Mouse (Mus musculus): ENCODE measurements at regions not wholly inside any gene's neighbourhood (a gene's known extent, or its start where the extent isn't known, plus 50 kb on each side); places are given as distances from the start of the nearest gene placed in this dataset.

DNA sequence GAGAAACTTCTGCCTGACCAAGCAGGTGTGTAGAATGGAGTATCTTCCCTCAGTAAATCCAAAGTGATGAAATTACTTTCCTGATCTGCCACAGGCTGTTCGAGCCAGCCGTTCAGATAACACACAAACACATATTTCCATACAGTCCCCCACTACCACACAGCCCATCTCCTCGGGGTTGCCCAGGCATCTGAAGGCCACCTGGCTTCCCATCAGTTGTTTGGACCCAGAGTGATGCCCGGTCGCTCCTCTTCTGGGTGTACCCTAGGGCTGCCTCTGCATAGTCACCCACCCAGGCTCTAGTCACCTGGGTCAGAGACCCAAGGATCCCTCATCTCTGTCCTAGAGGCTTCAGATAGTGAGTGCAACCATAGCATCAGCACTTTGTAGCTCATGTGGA lies 107.9 kb downstream of the CK137956 start:
- ATAC-seq (ENCODE audit: insufficient number of reproducible peaks, insufficient read depth, low FRiP score, low read depth) = no peak
- H3K9me3 ChIP-seq (ENCODE audit: control insufficient read depth, low read length) = no peaks in the 10 kb centered on the region
- H3K9ac ChIP-seq (ENCODE audit: low read length) = no peak overlapping the region
- H3K4me2 ChIP-seq (ENCODE audit: low read length) = no peak overlapping the region
- no peak overlapping the region for H3K4me3 ChIP-seq (ENCODE audit: control insufficient read depth in 1 of 2, insufficient read depth in 1 of 2, low read depth in 1 of 2, low read length in 2 of 2)
- no peak overlapping the region for H3K27ac ChIP-seq (replicated peaks in 1 of 2; ENCODE audit: control insufficient read depth in 1 of 2, insufficient read depth in 1 of 2, low read depth in 2 of 2, low read length in 2 of 2)
- H3K36me3 ChIP-seq (ENCODE audit: control insufficient read depth, insufficient read depth, low read length) = no peaks in the 10 kb centered on the region
- no peaks in the 10 kb centered on the region for H3K27me3 ChIP-seq (ENCODE audit: control insufficient read depth, insufficient read depth, low read length)
- H3K4me1 ChIP-seq (ENCODE audit: control insufficient read depth in 2 of 2, insufficient read depth in 2 of 2, low read length in 2 of 2) = peaks cover 0 to 2% of the 10 kb centered on the region in 2 experiments; a peak in 1 of 4 replicates
- 84% methylated on average over 5 of the region's 5 CpGs for WGBS

DNA sequence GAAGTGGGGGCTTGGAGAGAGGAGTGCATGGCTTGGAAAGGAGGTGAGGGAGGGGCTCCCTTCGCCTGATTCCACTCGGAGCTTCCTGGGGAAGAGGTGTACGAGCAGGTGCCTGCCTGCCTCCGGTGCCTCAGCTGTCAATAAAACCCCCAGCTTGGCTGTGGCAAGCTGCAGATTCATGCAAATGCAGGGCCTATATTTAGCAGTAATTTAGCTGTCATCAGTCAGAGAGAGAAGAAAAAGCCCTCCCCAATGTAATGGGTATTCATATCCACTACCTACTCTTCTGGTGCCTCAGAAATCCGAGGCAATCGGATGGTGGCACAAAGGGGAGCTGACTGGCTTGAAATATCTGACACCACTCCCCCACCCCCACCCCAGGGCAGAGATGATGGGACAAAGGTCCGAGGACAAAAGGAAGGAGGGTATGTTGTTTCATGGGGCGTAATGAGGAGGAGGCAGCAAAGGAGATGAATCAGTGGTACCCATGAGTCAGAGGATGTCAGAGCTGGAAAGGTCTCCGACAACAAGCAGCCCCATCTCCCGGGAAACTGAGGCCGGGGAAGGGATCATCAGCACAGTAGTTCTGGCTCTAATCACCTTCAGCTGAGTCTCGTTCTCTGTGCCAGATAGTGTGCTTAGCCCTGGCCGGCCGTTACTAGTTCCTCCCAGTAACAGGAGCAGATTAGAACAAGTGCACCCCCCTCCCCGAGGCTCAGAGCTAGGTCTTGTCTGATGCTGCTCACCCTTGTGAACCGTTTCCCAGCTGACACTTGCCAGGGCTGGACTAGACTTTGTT lies 109.2 kb downstream of the CK137956 start:
- no peak for ATAC-seq (ENCODE audit: insufficient number of reproducible peaks, insufficient read depth, low FRiP score, low read depth)
- Histone ChIP-seq H3K27me3 (ENCODE audit: control insufficient read depth, insufficient read depth, low read length) (no peaks in the 10 kb centered on the region), H3K36me3 (ENCODE audit: control insufficient read depth, insufficient read depth, low read length) (no peaks in the 10 kb centered on the region), H3K9me3 (ENCODE audit: control insufficient read depth, low read length) (no peaks in the 10 kb centered on the region), H3K9ac (ENCODE audit: low read length) (no peak overlapping the region), H3K4me3 (ENCODE audit: control insufficient read depth in 1 of 2, insufficient read depth in 1 of 2, low read depth in 1 of 2, low read length in 2 of 2) (no peak overlapping the region), H3K27ac (replicated peaks in 1 of 2; ENCODE audit: control insufficient read depth in 1 of 2, insufficient read depth in 1 of 2, low read depth in 2 of 2, low read length in 2 of 2) (no peak overlapping the region), H3K4me1 (ENCODE audit: control insufficient read depth in 2 of 2, insufficient read depth in 2 of 2, low read length in 2 of 2) (peaks cover 0 to 2% of the 10 kb centered on the region in 2 experiments; a peak in 1 of 4 replicates), H3K4me2 (ENCODE audit: low read length) (no peak overlapping the region)
- 45% methylated on average over 16 of the region's 16 CpGs for WGBS

DNA sequence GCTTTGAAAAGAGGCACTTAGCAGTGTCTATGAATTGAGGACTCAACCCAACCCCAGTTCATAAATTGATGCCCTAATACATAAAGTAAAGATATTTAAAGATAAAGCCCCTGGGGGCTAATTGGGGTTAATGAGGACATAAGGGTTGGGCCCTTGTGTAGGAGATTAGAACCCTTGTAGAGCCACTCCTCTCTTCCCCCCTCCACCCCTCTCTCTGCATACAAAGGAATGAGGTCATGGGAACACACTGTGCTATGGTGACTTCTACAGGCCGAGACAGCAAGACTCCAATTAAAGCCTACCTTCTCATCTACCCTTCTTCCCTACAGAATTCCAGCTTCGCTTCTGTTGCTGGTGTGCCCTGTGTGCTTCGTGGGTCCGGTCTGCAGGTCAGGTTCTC lies 110.5 kb downstream of the CK137956 start:
- Histone ChIP-seq H3K27me3 (ENCODE audit: control insufficient read depth, insufficient read depth, low read length) (no peaks in the 10 kb centered on the region), H3K4me2 (ENCODE audit: low read length) (no peak overlapping the region), H3K9ac (ENCODE audit: low read length) (no peak overlapping the region), H3K27ac (replicated peaks in 1 of 2; ENCODE audit: control insufficient read depth in 1 of 2, insufficient read depth in 1 of 2, low read depth in 2 of 2, low read length in 2 of 2) (no peak overlapping the region), H3K36me3 (ENCODE audit: control insufficient read depth, insufficient read depth, low read length) (no peaks in the 10 kb centered on the region), H3K4me3 (ENCODE audit: control insufficient read depth in 1 of 2, insufficient read depth in 1 of 2, low read depth in 1 of 2, low read length in 2 of 2) (no peak overlapping the region), H3K4me1 (ENCODE audit: control insufficient read depth in 2 of 2, insufficient read depth in 2 of 2, low read length in 2 of 2) (peaks cover 0 to 2% of the 10 kb centered on the region in 2 experiments; a peak in 1 of 4 replicates), H3K9me3 (ENCODE audit: control insufficient read depth, low read length) (no peaks in the 10 kb centered on the region)
- no peak for ATAC-seq (ENCODE audit: insufficient number of reproducible peaks, insufficient read depth, low FRiP score, low read depth)
- WGBS = 80% methylated on average over 4 of the region's 4 CpGs

DNA sequence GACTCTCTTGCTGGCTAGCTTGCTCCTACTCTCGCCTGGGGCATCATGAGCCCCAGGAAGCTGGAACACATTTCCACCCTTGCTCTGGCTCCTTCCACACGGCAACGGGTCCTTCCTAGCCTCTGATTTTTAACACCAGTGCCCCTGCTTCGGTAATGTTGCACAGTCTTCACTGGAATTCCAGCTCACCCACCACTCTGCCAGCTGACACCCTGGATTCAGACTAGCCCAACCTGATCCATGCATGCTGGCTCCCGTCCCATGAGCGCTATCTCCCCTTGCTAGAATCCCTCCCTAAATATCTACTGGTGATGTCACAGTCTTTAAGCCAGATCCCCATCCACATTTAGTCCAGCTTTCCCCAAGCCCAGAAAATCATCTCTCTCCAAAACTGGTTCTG lies 111.2 kb downstream of the CK137956 start:
- no peak for ATAC-seq (ENCODE audit: insufficient number of reproducible peaks, insufficient read depth, low FRiP score, low read depth)
- Histone ChIP-seq H3K9ac (ENCODE audit: low read length) (no peak overlapping the region), H3K9me3 (ENCODE audit: control insufficient read depth, low read length) (no peaks in the 10 kb centered on the region), H3K4me2 (ENCODE audit: low read length) (no peak overlapping the region), H3K36me3 (ENCODE audit: control insufficient read depth, insufficient read depth, low read length) (no peaks in the 10 kb centered on the region), H3K27me3 (ENCODE audit: control insufficient read depth, insufficient read depth, low read length) (no peaks in the 10 kb centered on the region), H3K27ac (replicated peaks in 1 of 2; ENCODE audit: control insufficient read depth in 1 of 2, insufficient read depth in 1 of 2, low read depth in 2 of 2, low read length in 2 of 2) (no peak overlapping the region), H3K4me3 (ENCODE audit: control insufficient read depth in 1 of 2, insufficient read depth in 1 of 2, low read depth in 1 of 2, low read length in 2 of 2) (no peak overlapping the region), H3K4me1 (ENCODE audit: control insufficient read depth in 2 of 2, insufficient read depth in 2 of 2, low read length in 2 of 2) (peaks cover 0 to 2% of the 10 kb centered on the region in 2 experiments; a peak in 1 of 4 replicates)
- WGBS = 76% methylated on average over 6 of the region's 6 CpGs

DNA sequence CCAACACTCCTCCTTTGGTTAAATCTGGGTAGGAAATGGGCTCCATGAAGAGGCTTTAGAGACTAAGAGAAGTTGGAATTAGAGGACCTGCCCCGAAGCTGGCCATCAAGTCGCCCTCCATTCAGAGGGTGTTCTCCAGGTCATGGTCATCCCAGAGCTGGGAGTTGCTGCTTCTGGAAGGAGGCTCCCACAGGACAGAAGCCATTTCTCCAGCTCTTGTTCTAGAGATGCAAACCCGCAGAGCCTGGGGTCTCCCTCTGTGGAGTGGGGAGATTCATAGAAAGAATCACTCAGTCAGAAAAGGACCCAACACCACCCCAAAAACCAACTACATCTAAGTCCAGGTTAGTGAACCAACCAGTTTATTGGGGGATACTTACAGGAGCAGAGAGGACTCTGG lies 112.2 kb downstream of the CK137956 start:
- no peak overlapping the region for H3K4me2 ChIP-seq (ENCODE audit: low read length)
- WGBS = 87% methylated on average over 3 of the region's 3 CpGs
- H3K9ac ChIP-seq (ENCODE audit: low read length) = no peak overlapping the region
- H3K27me3 ChIP-seq (ENCODE audit: control insufficient read depth, insufficient read depth, low read length) = no peaks in the 10 kb centered on the region
- no peak overlapping the region for H3K27ac ChIP-seq (replicated peaks in 1 of 2; ENCODE audit: control insufficient read depth in 1 of 2, insufficient read depth in 1 of 2, low read depth in 2 of 2, low read length in 2 of 2)
- H3K4me3 ChIP-seq (ENCODE audit: control insufficient read depth in 1 of 2, insufficient read depth in 1 of 2, low read depth in 1 of 2, low read length in 2 of 2) = no peak overlapping the region
- no peaks in the 10 kb centered on the region for H3K9me3 ChIP-seq (ENCODE audit: control insufficient read depth, low read length)
- no peak for ATAC-seq (ENCODE audit: insufficient number of reproducible peaks, insufficient read depth, low FRiP score, low read depth)
- H3K36me3 ChIP-seq (ENCODE audit: control insufficient read depth, insufficient read depth, low read length) = no peaks in the 10 kb centered on the region
- peaks cover 0 to 2% of the 10 kb centered on the region in 2 experiments; a peak in 1 of 4 replicates for H3K4me1 ChIP-seq (ENCODE audit: control insufficient read depth in 2 of 2, insufficient read depth in 2 of 2, low read length in 2 of 2)

DNA sequence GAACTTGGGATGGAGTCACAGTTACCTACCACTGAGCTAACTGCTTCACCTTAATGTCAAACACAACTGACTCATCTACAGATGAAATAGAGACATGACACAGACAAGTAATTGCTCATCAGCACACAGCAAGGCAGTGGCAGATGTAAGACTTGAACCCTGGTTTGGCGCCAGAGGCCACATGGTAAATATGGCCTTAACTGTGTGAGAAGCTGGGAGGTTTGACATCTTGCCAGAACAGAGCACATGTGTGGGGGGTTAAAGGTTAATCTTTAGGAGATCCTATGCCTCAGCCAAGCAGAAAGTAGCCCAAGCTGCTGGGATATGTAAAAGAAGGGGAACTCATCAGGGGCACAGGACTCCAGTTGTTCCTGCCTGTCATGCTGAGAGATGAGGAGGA lies 114.9 kb downstream of the CK137956 start:
- Histone ChIP-seq H3K27ac (replicated peaks in 1 of 2; ENCODE audit: control insufficient read depth in 1 of 2, insufficient read depth in 1 of 2, low read depth in 2 of 2, low read length in 2 of 2) (no peak overlapping the region), H3K9ac (ENCODE audit: low read length) (no peak overlapping the region), H3K36me3 (ENCODE audit: control insufficient read depth, insufficient read depth, low read length) (no peaks in the 10 kb centered on the region), H3K4me2 (ENCODE audit: low read length) (no peak overlapping the region), H3K9me3 (ENCODE audit: control insufficient read depth, low read length) (0 out of 2 replicates have a peak, but pooled peaks cover 3% of the 10 kb centered on the region), H3K27me3 (ENCODE audit: control insufficient read depth, insufficient read depth, low read length) (no peaks in the 10 kb centered on the region), H3K4me1 (ENCODE audit: control insufficient read depth in 2 of 2, insufficient read depth in 2 of 2, low read length in 2 of 2) (no peaks in the 10 kb centered on the region), H3K4me3 (ENCODE audit: control insufficient read depth in 1 of 2, insufficient read depth in 1 of 2, low read depth in 1 of 2, low read length in 2 of 2) (no peak overlapping the region)
- no peak for ATAC-seq (ENCODE audit: insufficient number of reproducible peaks, insufficient read depth, low FRiP score, low read depth)
- 85% methylated on average over 1 of the region's 1 CpGs for WGBS

DNA sequence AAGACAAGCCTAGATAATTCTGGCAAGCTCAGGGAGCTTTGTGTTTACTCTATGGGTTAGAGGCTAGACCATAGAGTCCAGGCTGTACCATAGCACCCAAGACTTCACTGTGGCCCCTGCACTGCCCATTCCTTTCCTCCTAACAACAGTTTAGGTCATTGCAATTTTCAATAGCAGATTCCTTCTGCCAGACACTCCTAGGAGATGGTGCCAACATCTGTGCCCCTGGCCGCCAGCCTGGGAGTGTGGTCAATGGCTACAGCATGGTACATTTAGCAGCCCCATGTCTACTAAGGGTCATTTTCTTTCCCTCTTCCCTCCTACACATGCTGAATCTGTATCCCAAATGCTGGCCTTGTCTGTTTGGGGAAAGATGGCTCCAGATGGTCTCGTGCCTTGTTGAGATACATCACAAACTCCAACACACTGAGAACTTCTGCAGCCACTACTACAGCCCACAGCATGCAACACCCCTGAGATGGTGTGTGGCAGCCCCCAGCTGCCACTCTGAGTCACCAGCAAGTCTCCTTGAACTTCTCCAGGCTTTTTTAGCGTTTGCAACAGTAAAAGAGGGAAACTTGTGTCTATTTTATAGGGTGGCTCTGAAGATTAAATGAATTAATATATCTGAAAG lies 115.9 kb downstream of the CK137956 start:
- Histone ChIP-seq H3K4me1 (ENCODE audit: control insufficient read depth in 2 of 2, insufficient read depth in 2 of 2, low read length in 2 of 2) (no peaks in the 10 kb centered on the region), H3K36me3 (ENCODE audit: control insufficient read depth, insufficient read depth, low read length) (no peaks in the 10 kb centered on the region)
- 73% methylated on average over 3 of the region's 3 CpGs for WGBS

More for the DNA sequence above, 115.9 kb downstream of the CK137956 start:
- H3K9ac ChIP-seq (ENCODE audit: low read length) = no peak overlapping the region
- H3K4me2 ChIP-seq (ENCODE audit: low read length) = no peak overlapping the region
- ATAC-seq (ENCODE audit: insufficient number of reproducible peaks, insufficient read depth, low FRiP score, low read depth) = no peak
- no peaks in the 10 kb centered on the region for H3K27me3 ChIP-seq (ENCODE audit: control insufficient read depth, insufficient read depth, low read length)
- no peak overlapping the region for H3K27ac ChIP-seq (replicated peaks in 1 of 2; ENCODE audit: control insufficient read depth in 1 of 2, insufficient read depth in 1 of 2, low read depth in 2 of 2, low read length in 2 of 2)
- H3K9me3 ChIP-seq (ENCODE audit: control insufficient read depth, low read length) = 0 out of 2 replicates have a peak, but pooled peaks cover 3% of the 10 kb centered on the region
- no peak overlapping the region for H3K4me3 ChIP-seq (ENCODE audit: control insufficient read depth in 1 of 2, insufficient read depth in 1 of 2, low read depth in 1 of 2, low read length in 2 of 2)

All from heart, embryonic 14.5 days (tissue).